Mouse (Mus musculus) kidney, adult 8-10 months (tissue): ENCODE data around the gene Pusl1.

Experiments
- DNase-seq, 2 experiments: peaks; one replicate each; pipeline ENCODE4 v3.0.0; 2022

Pusl1 gene

DNA sequence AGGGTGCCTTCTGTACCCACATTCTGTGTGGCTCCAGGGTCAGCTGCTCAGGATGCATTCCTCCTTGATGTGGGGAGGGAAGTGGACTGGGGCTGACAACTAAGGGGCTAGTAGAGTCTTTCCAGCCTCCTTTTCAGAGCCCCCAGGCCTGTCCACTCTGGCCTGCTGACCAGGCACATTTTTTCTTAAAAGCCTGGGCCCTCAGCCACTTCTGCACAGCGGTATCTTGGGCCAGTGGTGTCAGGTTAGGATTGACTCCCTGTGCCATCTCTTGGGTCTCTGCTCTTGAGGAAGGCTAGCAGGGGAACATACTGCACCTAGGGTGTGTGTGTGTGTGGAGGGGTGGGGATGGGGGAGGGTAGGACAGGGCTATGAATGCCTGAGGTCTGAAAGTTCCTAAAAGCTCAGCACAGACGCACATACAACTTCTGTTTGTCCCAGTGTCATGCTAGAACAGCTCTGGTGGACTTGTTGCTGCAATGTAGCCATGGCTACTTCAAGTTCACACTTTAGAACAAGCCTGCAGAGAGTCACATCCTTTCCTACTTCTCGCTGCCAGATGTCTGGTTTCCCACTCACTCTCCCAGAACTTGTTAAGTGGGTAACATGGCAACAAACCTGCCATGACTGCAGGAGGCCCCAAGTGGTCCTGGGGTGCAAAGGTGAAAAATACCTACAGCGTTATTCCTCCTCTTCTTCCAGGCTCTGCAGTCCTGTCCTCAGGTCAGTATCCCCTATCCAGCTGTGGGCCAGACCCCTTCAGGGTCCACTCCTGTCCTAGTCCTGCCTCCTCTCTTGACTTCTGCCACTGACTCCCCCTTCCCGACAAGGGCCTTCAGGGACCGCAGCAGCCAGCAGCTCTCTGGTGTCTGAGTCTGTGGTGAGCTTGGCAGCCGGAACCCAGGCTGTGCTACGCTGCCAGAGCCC lies 51.2 kb downstream of the Pusl1 start:
- DNase-seq, result no peak

DNA sequence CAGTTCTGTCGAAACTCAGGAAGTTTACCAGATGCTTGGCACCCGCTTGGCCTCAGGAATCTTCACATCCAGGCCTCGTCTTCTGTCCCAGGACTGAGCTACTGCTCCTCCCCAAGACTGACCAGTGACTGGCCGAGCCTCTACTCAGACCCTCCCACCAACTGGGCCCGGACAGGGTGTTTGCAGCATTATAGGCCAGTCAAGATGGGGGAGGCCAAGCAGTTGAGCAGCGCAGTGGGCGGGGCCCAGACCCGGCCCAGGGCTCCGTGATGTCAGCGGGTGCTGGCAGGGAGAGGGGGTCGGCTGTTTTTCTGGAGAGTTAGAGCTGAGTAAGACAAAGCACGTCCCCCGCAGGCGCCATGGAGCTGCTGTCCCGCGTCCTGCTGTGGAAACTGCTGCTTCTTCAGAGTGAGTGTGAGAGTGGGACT lies 52.1 kb downstream of the Pusl1 start, which contains the start of gene Mxra8:
Gene Mxra8 (plus strand): TSS at position 198 of the 428 bp plus-strand sequence.
- DNase-seq, result peak; percentile 73 to 85

GRCm38 (mm10) chr4:155838187-155839153 lies 53.1 kb downstream of the Pusl1 start:
- DNase-seq, result no peak
